Mouse (Mus musculus): Measurements from ENCODE around the gene Scn7a.

Scn7a gene

GRCm38 (mm10) chr2:66784765-66785164 is at the start of gene Scn7a:
Gene Scn7a (minus strand): TSS chr2:66784914.
- no peak for DNase-seq (ENCODE audit: low read depth, low spot score)

GRCm38 (mm10) chr2:66827729-66828128 is 43.0 kb upstream of the Scn7a start:
- no peak for DNase-seq (ENCODE audit: low read depth, low spot score)

- peak; percentile 9 for DNase-seq (ENCODE audit: low read depth, low spot score)
Observed at GRCm38 (mm10) chr2:66819862-66820559, 35.3 kb upstream of the Scn7a start.

GRCm38 (mm10) chr2:66799676-66800249 is 15.0 kb upstream of the Scn7a start:
- peak; percentile 20 for DNase-seq (ENCODE audit: low read depth, low spot score)

- DNase-seq (ENCODE audit: low read depth, low spot score): no peak
Observed at GRCm38 (mm10) chr2:66797493-66797892, 12.8 kb upstream of the Scn7a start.

- no peak for DNase-seq (ENCODE audit: low read depth, low spot score)
Observed at GRCm38 (mm10) chr2:66791629-66792028, 6.9 kb upstream of the Scn7a start.

GRCm38 (mm10) chr2:66780884-66781283 is 3.8 kb downstream of the Scn7a start:
- DNase-seq (ENCODE audit: low read depth, low spot score): no peak

GRCm38 (mm10) chr2:66767980-66768379 is 16.7 kb downstream of the Scn7a start:
- no peak for DNase-seq (ENCODE audit: low read depth, low spot score)

- no peak for DNase-seq (ENCODE audit: low read depth, low spot score)
Observed at GRCm38 (mm10) chr2:66765170-66765569, 19.5 kb downstream of the Scn7a start.

- DNase-seq (ENCODE audit: low read depth, low spot score): peak; percentile 36
Observed at GRCm38 (mm10) chr2:66762905-66763304, 21.8 kb downstream of the Scn7a start.

- no peak for DNase-seq (ENCODE audit: low read depth, low spot score)
Observed at GRCm38 (mm10) chr2:66728002-66728401, 56.7 kb downstream of the Scn7a start.

- DNase-seq (ENCODE audit: low read depth, low spot score): no peak
Observed at GRCm38 (mm10) chr2:66727585-66727974, 57.1 kb downstream of the Scn7a start.

GRCm38 (mm10) chr2:66726878-66727584 is 57.7 kb downstream of the Scn7a start:
- DNase-seq (ENCODE audit: low read depth, low spot score): no peak

GRCm38 (mm10) chr2:66712071-66712470 is 72.6 kb downstream of the Scn7a start:
- no peak for DNase-seq (ENCODE audit: low read depth, low spot score)

GRCm38 (mm10) chr2:66692300-66692699 is 92.4 kb downstream of the Scn7a start:
- DNase-seq (ENCODE audit: low read depth, low spot score): no peak

GRCm38 (mm10) chr2:66661988-66662387 is 122.7 kb downstream of the Scn7a start:
- DNase-seq (ENCODE audit: low read depth, low spot score): no peak

GRCm38 (mm10) chr2:66656430-66656829 is 128.3 kb downstream of the Scn7a start:
- no peak for DNase-seq (ENCODE audit: low read depth, low spot score)

- DNase-seq (ENCODE audit: low read depth, low spot score): no peak
Observed at GRCm38 (mm10) chr2:66655431-66655830, 129.3 kb downstream of the Scn7a start.

GRCm38 (mm10) chr2:66644384-66644783 is 140.3 kb downstream of the Scn7a start:
- peak; percentile 18 for DNase-seq (ENCODE audit: low read depth, low spot score)

GRCm38 (mm10) chr2:66634580-66635359 is 149.9 kb downstream of the Scn7a start, which contains the start of gene Scn9a:
Gene Scn9a (minus strand): TSS chr2:66634962.
- peak; percentile 91 for DNase-seq (ENCODE audit: low read depth, low spot score)

GRCm38 (mm10) chr2:66632728-66633127 is 152.0 kb downstream of the Scn7a start:
- peak; percentile 5 for DNase-seq (ENCODE audit: low read depth, low spot score)

Measured in ZHBTc4 (cell line).